Mouse (Mus musculus) monocyte, adult 59 days (primary cell): Measurements from ENCODE around the gene Hspa1l. TPM values are rescaled to one million over a fixed set of nuclear protein-coding genes. Genes with fewer than 3 reads are reported as not detected.

Experiments
- total RNA-seq, 2 experiments: library from RNA; stranded (reverse); gene quantifications; one replicate each; pipeline ENCODE4 v1.2.4; 2023

Hspa1l gene
- total RNA-seq: under 1 TPM; 0.55 to 0.76 TPM

GRCm38 (mm10) chr17:34972069-34972749, at the start of gene Hspa1l, which contains the start of gene Hspa1a:
TSS of gene Hspa1l (plus strand) at chr17:34972703.
TSS of gene Hspa1a (minus strand) at chr17:34972156.

GRCm38 (mm10) chr17:34931061-34931734, 41.3 kb upstream of the Hspa1l start, which contains the start of gene Neu1:
TSS of gene Neu1 (plus strand) at chr17:34931253.

GRCm38 (mm10) chr17:34959130-34959778, 13.2 kb upstream of the Hspa1l start, which contains the start of gene Hspa1b:
TSS of gene Hspa1b (minus strand) at chr17:34959238.

GRCm38 (mm10) chr17:34969822-34970221, 2.7 kb upstream of the Hspa1l start, which contains the start of gene Gm20481:
TSS of gene Gm20481 (plus strand) at chr17:34969912.

GRCm38 (mm10) chr17:34981690-34982180, 9.2 kb downstream of the Hspa1l start, which contains the start of gene Lsm2:
TSS of gene Lsm2 (plus strand) at chr17:34981862.

GRCm38 (mm10) chr17:35000717-35001451, 28.4 kb downstream of the Hspa1l start, which contains the start of gene Vars:
TSS of gene Vars (plus strand) at chr17:35000987.

GRCm38 (mm10) chr17:35016376-35016775, 43.9 kb downstream of the Hspa1l start, which contains the start of gene Vwa7:
TSS of gene Vwa7 (plus strand) at chr17:35016579.

GRCm38 (mm10) chr17:35027277-35028068, 55.0 kb downstream of the Hspa1l start, which contains the start of gene Sapcd1:
TSS of gene Sapcd1 (minus strand) at chr17:35028016.

Other genes starting within 250 kb of the Hspa1l start
- gene C4b, start 228.8 kb upstream of the Hspa1l start, total RNA-seq: 10 to 100 TPM in 1 of 2 experiments, 1 to 10 TPM in 1; 5.0 to 25.9 TPM
- not detected for gene Cyp21a1, start 168.1 kb upstream of the Hspa1l start, total RNA-seq
- gene Stk19, start 135.8 kb upstream of the Hspa1l start, total RNA-seq: 10 to 100 TPM; 64.1 to 71.7 TPM
- 10 to 100 TPM; 48.5 to 48.9 TPM for gene Dxo, start 135.7 kb upstream of the Hspa1l start, total RNA-seq
- 10 to 100 TPM; 83.5 to 92.5 TPM for gene Skiv2l, start 122.5 kb upstream of the Hspa1l start, total RNA-seq
- 10 to 100 TPM; 21.6 to 31.4 TPM for gene Nelfe, start 122.3 kb upstream of the Hspa1l start, total RNA-seq
- gene Cfb, start 110.2 kb upstream of the Hspa1l start, total RNA-seq: 10 to 100 TPM; 10.9 to 15.3 TPM
- gene Zbtb12, start 93.2 kb upstream of the Hspa1l start, total RNA-seq: 1 to 10 TPM; 3.3 to 3.8 TPM
- not detected for gene Gm20547, start 90.7 kb upstream of the Hspa1l start, total RNA-seq
- gene C2, start 74.4 kb upstream of the Hspa1l start, total RNA-seq: 10 to 100 TPM; 16.6 to 17.2 TPM
- 100 to 1,000 TPM; 134 to 139 TPM for gene Ehmt2, start 74.2 kb upstream of the Hspa1l start, total RNA-seq
- not detected for gene Slc44a4, start 58.2 kb upstream of the Hspa1l start, total RNA-seq
- 10 to 100 TPM; 58.9 to 60.2 TPM for gene Neu1, start 41.5 kb upstream of the Hspa1l start, total RNA-seq
- 100 to 1,000 TPM; 240 to 289 TPM for gene Hspa1b, start 13.5 kb upstream of the Hspa1l start, total RNA-seq
- not detected for gene Gm20481, start 2.8 kb upstream of the Hspa1l start, total RNA-seq
- gene Hspa1a, start 547 bp upstream of the Hspa1l start, total RNA-seq: 100 to 1,000 TPM; 322 to 373 TPM
- 10 to 100 TPM; 18.6 to 21.1 TPM for gene Lsm2, start 9.2 kb downstream of the Hspa1l start, total RNA-seq
- gene Vars, start 28.3 kb downstream of the Hspa1l start, total RNA-seq: 10 to 100 TPM; 89.4 to 93.9 TPM
- gene Vwa7, start 43.9 kb downstream of the Hspa1l start, total RNA-seq: under 1 TPM in 1 of 2 experiments, not detected in 1; 0.16 TPM
- not detected for gene Sapcd1, start 55.3 kb downstream of the Hspa1l start, total RNA-seq
- gene Msh5, start 74.0 kb downstream of the Hspa1l start, total RNA-seq: 1 to 10 TPM; 1.0 to 2.2 TPM
- 100 to 1,000 TPM; 258 to 267 TPM for gene Clic1, start 77.3 kb downstream of the Hspa1l start, total RNA-seq
- 1 to 10 TPM; 1.2 to 1.7 TPM for gene Ddah2, start 86.3 kb downstream of the Hspa1l start, total RNA-seq
- not detected for gene Ly6g6c, start 92.7 kb downstream of the Hspa1l start, total RNA-seq
- not detected for gene Mpig6b, start 93.5 kb downstream of the Hspa1l start, total RNA-seq
- gene Ly6g6e, start 104.2 kb downstream of the Hspa1l start, total RNA-seq: not detected
- gene Ly6g6d, start 105.4 kb downstream of the Hspa1l start, total RNA-seq: not detected
- not detected for gene Ly6g6f, start 112.9 kb downstream of the Hspa1l start, total RNA-seq
- gene Abhd16a, start 116.6 kb downstream of the Hspa1l start, total RNA-seq: 10 to 100 TPM; 58.8 to 60.6 TPM
- gene Ly6g5c, start 135.6 kb downstream of the Hspa1l start, total RNA-seq: not detected
- under 1 TPM; 0.42 to 0.61 TPM for gene Ly6g5b, start 142.7 kb downstream of the Hspa1l start, total RNA-seq
- gene Gpank1, start 148.8 kb downstream of the Hspa1l start, total RNA-seq: 10 to 100 TPM; 22.2 to 30.3 TPM
- gene Csnk2b, start 149.3 kb downstream of the Hspa1l start, total RNA-seq: 100 to 1,000 TPM; 133 to 155 TPM
- gene D17H6S53E, start 153.7 kb downstream of the Hspa1l start, total RNA-seq: 10 to 100 TPM; 15.5 to 25.3 TPM
- not detected for gene Apom, start 159.3 kb downstream of the Hspa1l start, total RNA-seq
- gene Bag6, start 162.5 kb downstream of the Hspa1l start, total RNA-seq: 100 to 1,000 TPM; 324 to 360 TPM
- gene Prrc2a, start 192.2 kb downstream of the Hspa1l start, total RNA-seq: 100 to 1,000 TPM; 227 to 228 TPM
- gene Aif1, start 203.4 kb downstream of the Hspa1l start, total RNA-seq: 100 to 1,000 TPM; 172 to 206 TPM
- 100 to 1,000 TPM; 935 to 974 TPM for gene Lst1, start 215.7 kb downstream of the Hspa1l start, total RNA-seq
- gene Ltb, start 221.7 kb downstream of the Hspa1l start, total RNA-seq: 10 to 100 TPM; 72.7 to 86.4 TPM
- 10 to 100 TPM; 57.3 to 92.8 TPM for gene Tnf, start 229.3 kb downstream of the Hspa1l start, total RNA-seq
- not detected for gene Lta, start 232.6 kb downstream of the Hspa1l start, total RNA-seq
- 1 to 10 TPM in 1 of 2 experiments, not detected in 1; 1.3 TPM for gene Gm16181, start 248.1 kb downstream of the Hspa1l start, total RNA-seq